12 mouse cellular contexts compared by ENCODE assay signal in genomic region chr5:101326122-101326521, GRCm38 (mm10).
"Had no signal": no experiment of that assay in that cellular context is flagged by ENCODE, and none has a peak within 500 bp of the region (broad histone marks: within the 10 kb centered on the region; RNA-seq: fewer than 3 reads in every experiment).

No protein-coding gene starts in this region.

- H3K4me2 ChIP-seq: limb, embryonic 13.5 days; midbrain, embryonic 13.5 days; stomach, embryonic 15.5 days had no signal

- DNase-seq: kidney, postnatal 14 days; left cerebral cortex, postnatal 4 days; lung, adult 18-20 months; lung, postnatal 4 days; right cerebral cortex, postnatal 14 days; thymus, adult 2 months; thymus, postnatal 25 days had no signal

- H3K27me3 ChIP-seq: stomach, embryonic 15.5 days had no signal

- H3K4me1 ChIP-seq: stomach, embryonic 15.5 days had no signal

- H3K9me3 ChIP-seq: limb, embryonic 13.5 days; midbrain, embryonic 13.5 days; stomach, embryonic 15.5 days had no signal

- ATAC-seq: lung, postnatal 0 days; midbrain, embryonic 13.5 days had no signal

- H3K27ac ChIP-seq: limb, embryonic 13.5 days; liver, embryonic 14.5 days; midbrain, embryonic 13.5 days; stomach, embryonic 15.5 days had no signal

- H3K36me3 ChIP-seq: limb, embryonic 13.5 days; midbrain, embryonic 13.5 days; stomach, embryonic 15.5 days had no signal

- H3K9ac ChIP-seq: limb, embryonic 13.5 days; liver, embryonic 14.5 days; midbrain, embryonic 13.5 days; stomach, embryonic 15.5 days had no signal

- H3K4me3 ChIP-seq: limb, embryonic 13.5 days; midbrain, embryonic 13.5 days; stomach, embryonic 15.5 days had no signal
